Mouse (Mus musculus) thymus, adult 2 months (tissue): ENCODE results near the gene Kctd6. TPM values are rescaled to one million over a fixed set of nuclear protein-coding genes. Genes with fewer than 3 reads are reported as not detected.
"Not testable (repeated sequence)": the region's sequence is repeated elsewhere in the genome, so short reads cannot be mapped to it uniquely, and the experiment has no call there.

Source experiments
- DNase-seq: peaks from one replicate; pipeline ENCODE4 v3.0.0; 2021
- H3K27ac ChIP-seq: fragments of 200-500 bp; 2 replicates; pipeline ENCODE4 v1.5.1; 2012; ENCODE audit warnings: low read length, control low read depth; ENCODE audit not compliant: control insufficient read depth, insufficient read depth
- H3K27me3 ChIP-seq: fragments of 200-500 bp; 2 replicates; pipeline ENCODE4 v1.6.1; 2012; ENCODE audit warnings: mild to moderate bottlenecking, low read length, moderate library complexity, mixed read lengths; ENCODE audit not compliant: control insufficient read depth, insufficient read depth
- H3K36me3 ChIP-seq: fragments of 200-500 bp; 2 replicates; pipeline ENCODE4 v1.6.1; 2012; ENCODE audit warnings: mild to moderate bottlenecking, low read length, moderate library complexity; ENCODE audit not compliant: control insufficient read depth, insufficient read depth
- H3K4me1 ChIP-seq: fragments of 200-500 bp; replicated peaks from 2 replicates; pipeline ENCODE4 v1.6.1; 2012; ENCODE audit warnings: low read length; ENCODE audit not compliant: control insufficient read depth, insufficient read depth
- H3K4me3 ChIP-seq: fragments of 200-500 bp; 2 replicates; pipeline ENCODE4 v1.5.1; 2012; ENCODE audit warnings: mild to moderate bottlenecking, low read length, control low read depth, moderate library complexity; ENCODE audit not compliant: control insufficient read depth, insufficient read depth
- CTCF ChIP-seq: fragments of 200-500 bp; IDR thresholded peaks from 2 replicates; pipeline ENCODE4 v1.5.1; 2012; ENCODE audit warnings: mild to moderate bottlenecking, control low read depth, low read length, moderate library complexity, borderline replicate concordance; ENCODE audit not compliant: control insufficient read depth, poor library complexity, insufficient read depth; ENCODE audit errors: extremely low read depth
- POLR2A ChIP-seq: fragments of 200-500 bp; IDR thresholded peaks from 2 replicates; pipeline ENCODE4 v1.6.1; 2012; ENCODE audit warnings: mild to moderate bottlenecking, low read length, control low read depth, moderate library complexity; ENCODE audit not compliant: control insufficient read depth, poor library complexity, insufficient read depth; ENCODE audit errors: extremely low read depth
- WGBS: fragments of 180-500 bp; shearing (Covaris S2); methylation state at CpG from one replicate; pipeline ENCODE4 v1.1.7; 2018; 5-methylcytosine and 5-hydroxymethylcytosine counted together
- polyA plus RNA-seq: library from polyadenylated mRNA; depleted of rRNA; stranded (reverse); fragments of >200 nt; gene quantifications from 2 replicates; pipeline ENCODE4 v1.2.3, GENCODE M21; 2012; rRNA removed

Kctd6 gene
- polyA plus RNA-seq = 6.6 and 7.3 TPM in 2 replicates

- TF ChIP-seq POLR2A (no peak; the same call in 1 of the 2 replicates), CTCF (peak; percentile 88)
- H3K36me3 ChIP-seq = no peaks in the 10 kb centered on the region
- peaks cover 6% of the 10 kb centered on the region for H3K4me1 ChIP-seq
- no peaks in the 10 kb centered on the region for H3K27me3 ChIP-seq
- H3K27ac ChIP-seq = no peak within 1 kb of the TSS
- WGBS = 0% methylated on average over 40 of the region's 49 CpGs
- peak; percentile 99 for DNase-seq
- peak within 1 kb of the TSS; percentile 70 for H3K4me3 ChIP-seq
Observed at GRCm38 (mm10) chr14:8213803-8214224, at the start of gene Kctd6. Kctd6 (plus strand) TSS chr14:8214140.

- no peak for DNase-seq
- Histone ChIP-seq H3K36me3 (peaks cover 46% of the 10 kb centered on the region), H3K4me1 (no peaks in the 10 kb centered on the region), H3K4me3 (no peak overlapping the region), H3K27ac (no peak overlapping the region), H3K27me3 (no peaks in the 10 kb centered on the region)
- 93% methylated on average over 7 of the region's 7 CpGs for WGBS
- TF ChIP-seq CTCF = no peak
- TF ChIP-seq POLR2A = no peak
Observed at GRCm38 (mm10) chr14:8164463-8164862, 49.5 kb upstream of the Kctd6 start.

- no peaks in the 10 kb centered on the region for H3K27me3 ChIP-seq
- peak; percentile 13; the same call in 1 of the 2 replicates for TF ChIP-seq CTCF
- TF ChIP-seq POLR2A = peak; percentile 65; the same call in 1 of the 2 replicates
- DNase-seq = peak; percentile 99
- no peak within 1 kb of the TSS for H3K27ac ChIP-seq
- under 1% methylated on average over 64 of the region's 64 CpGs for WGBS
- H3K4me3 ChIP-seq = peak within 1 kb of the TSS; percentile 93
- H3K4me1 ChIP-seq = peaks cover 4% of the 10 kb centered on the region; the same call in 1 of the 2 replicates
- H3K36me3 ChIP-seq = peaks cover 17% of the 10 kb centered on the region
Observed at GRCm38 (mm10) chr14:8172507-8173410, 41.2 kb upstream of the Kctd6 start, which contains the start of gene Pdhb. Pdhb (minus strand) TSS chr14:8173025.

GRCm38 (mm10) chr14:8173542-8174250 lies 40.2 kb upstream of the Kctd6 start:
- not testable (repeated sequence) for H3K27ac ChIP-seq, H3K4me1 ChIP-seq, H3K36me3 ChIP-seq, H3K27me3 ChIP-seq
- 19% methylated on average over 7 of the region's 7 CpGs for WGBS
- peak overlapping the region; percentile 54 for H3K4me3 ChIP-seq
- peak; percentile 54 for DNase-seq

GRCm38 (mm10) chr14:8174634-8175033 lies 39.3 kb upstream of the Kctd6 start:
- Histone ChIP-seq H3K4me1 (peaks cover 4% of the 10 kb centered on the region; the same call in 1 of the 2 replicates), H3K27ac (no peak overlapping the region)
- 77% methylated on average over 5 of the region's 5 CpGs for WGBS

GRCm38 (mm10) chr14:8176251-8176650 lies 37.7 kb upstream of the Kctd6 start:
- TF ChIP-seq CTCF = no peak
- no peak overlapping the region for H3K4me3 ChIP-seq
- 65% methylated on average over 5 of the region's 5 CpGs for WGBS
- no peaks in the 10 kb centered on the region for H3K27me3 ChIP-seq
- H3K36me3 ChIP-seq = no peaks in the 10 kb centered on the region
- H3K4me1 ChIP-seq = peaks cover 4% of the 10 kb centered on the region; the same call in 1 of the 2 replicates
- no peak overlapping the region for H3K27ac ChIP-seq
- no peak for DNase-seq

More at GRCm38 (mm10) chr14:8174634-8175033, 39.3 kb upstream of the Kctd6 start:
- no peak for TF ChIP-seq POLR2A
- TF ChIP-seq CTCF = no peak
- Histone ChIP-seq H3K4me3 (no peak overlapping the region), H3K27me3 (no peaks in the 10 kb centered on the region), H3K36me3 (no peaks in the 10 kb centered on the region; the same call in 1 of the 2 replicates)
- no peak for DNase-seq
